Mouse (Mus musculus) liver, embryonic 11.5 days (tissue): ENCODE results near the gene Rph3al. TPM values are rescaled to one million over a fixed set of nuclear protein-coding genes. Genes with fewer than 3 reads are reported as not detected.

Source experiments
- polyA plus RNA-seq: library from polyadenylated mRNA; unstranded; fragments of >200 nt; fragmentation: Nextera tagmentation; extraction: Ambion mirVana; gene quantifications from 2 replicates; pipeline ENCODE4 v1.2.1, GENCODE M21; 2014

Rph3al gene
- polyA plus RNA-seq, 1 experiment from 2014 or later = 1.5 TPM

Other genes with a start within 250 kb of the Rph3al start
- 710 and 755 TPM in 2 replicates for gene Ywhae, start 205.6 kb downstream of the Rph3al start, polyA plus RNA-seq
- 0.10 and 0.40 TPM in 2 replicates for gene Doc2b, start 142.4 kb downstream of the Rph3al start, polyA plus RNA-seq
- not detected in 2 replicates for gene 1700016K19Rik, start 61.5 kb upstream of the Rph3al start, polyA plus RNA-seq
- gene Rflnb, start 89.4 kb upstream of the Rph3al start, polyA plus RNA-seq = 7.5 and 7.9 TPM in 2 replicates
- gene Vps53, start 241.2 kb upstream of the Rph3al start, polyA plus RNA-seq = 30.8 and 31.5 TPM in 2 replicates
- 14.8 and 15.4 TPM in 2 replicates for gene Fam57a, start 241.2 kb upstream of the Rph3al start, polyA plus RNA-seq